9 mouse cellular contexts compared by ENCODE assay signal in the genomic region with DNA sequence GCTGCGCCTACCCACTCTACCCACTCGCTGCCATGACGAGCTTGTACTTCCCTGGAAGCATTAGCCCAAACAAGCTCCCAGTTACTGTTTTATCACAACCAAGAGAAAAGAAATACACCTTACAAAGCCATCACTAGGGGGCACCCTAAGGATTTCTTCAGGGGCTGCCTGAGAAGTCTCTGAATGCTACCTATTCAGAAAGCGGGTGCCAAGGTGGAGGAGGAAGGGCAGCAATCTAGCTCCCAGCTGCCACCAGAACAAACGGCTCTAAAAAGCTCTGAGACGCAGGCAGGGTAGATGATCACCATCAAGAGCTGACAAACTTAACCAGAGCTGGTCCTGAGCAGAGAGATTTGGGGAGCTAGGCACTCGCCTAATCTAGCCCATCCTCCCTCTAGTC. TPM values are rescaled to one million over a fixed set of nuclear protein-coding genes. Genes with fewer than 3 reads are reported as not detected.
DNase-seq lines count a peak whose midpoint lies in the region; ATAC-seq and TF ChIP-seq lines count a peak whose summit lies in the region.
"Had no signal": no experiment of that assay in that cellular context is flagged by ENCODE, and none has a peak within 500 bp of the region (broad histone marks: within the 10 kb centered on the region; RNA-seq: fewer than 3 reads in every experiment).

No protein-coding gene starts in this region.

- no peaks in the 10 kb centered on the region for H3K4me1 ChIP-seq in lung, embryonic 14.5 days (ENCODE audit: insufficient read depth)
- H3K4me1 ChIP-seq in lung, adult 2 months (ENCODE audit: control insufficient read depth, insufficient read depth, low read length), result 0 out of 2 replicates have a peak, but pooled peaks cover 2% of the 10 kb centered on the region
- H3K4me1 ChIP-seq in limb, embryonic 14.5 days (ENCODE audit: control insufficient read depth, insufficient read depth, low read length), result no peaks in the 10 kb centered on the region
- no peaks in the 10 kb centered on the region for H3K4me1 ChIP-seq in midbrain, embryonic 16.5 days (ENCODE audit: control insufficient read depth, insufficient read depth, low read length)

- no peak for ATAC-seq in lung, embryonic 14.5 days (ENCODE audit: insufficient read depth)
- ATAC-seq in common myeloid progenitor, adult 5-6 weeks (replicated peaks; ENCODE audit: low read depth, poor library complexity, severe bottlenecking), result peak; percentile 72
- ATAC-seq in inflammation-experienced regulatory T-cells, adult 6 months, result peak; percentile 54
- no peak for ATAC-seq in limb, embryonic 14.5 days (ENCODE audit: low FRiP score, low read depth)
- ATAC-seq in midbrain, embryonic 16.5 days, result no peak

- peak; percentile 64 for DNase-seq in lung, embryonic 14.5 days
- DNase-seq in lung, adult 2 months, result no peak
- peak; percentile 65 for DNase-seq in T-cell, adult 2 months (ENCODE audit: low spot score)
- peak; percentile 63 for DNase-seq in limb, embryonic 14.5 days (ENCODE audit: low spot score)
- DNase-seq in right cerebral cortex, postnatal 14 days, result peak; percentile 39

- H3K36me3 ChIP-seq in lung, embryonic 14.5 days (ENCODE audit: insufficient read depth), result peaks cover 75% of the 10 kb centered on the region
- peaks cover 87% of the 10 kb centered on the region for H3K36me3 ChIP-seq in limb, embryonic 14.5 days (ENCODE audit: control insufficient read depth, insufficient read depth, low read length)
- H3K36me3 ChIP-seq in midbrain, embryonic 16.5 days (ENCODE audit: control insufficient read depth, insufficient read depth, low read length), result peaks cover 13% of the 10 kb centered on the region

- H3K4me3 ChIP-seq in lung, embryonic 14.5 days (ENCODE audit: low read depth, low read length), result no peak overlapping the region
- no peak overlapping the region for H3K4me3 ChIP-seq in lung, adult 2 months (replicated peaks; ENCODE audit: extremely low read depth, low read depth, low read length)
- H3K4me3 ChIP-seq in limb, embryonic 14.5 days (replicated peaks; ENCODE audit: low read length), result no peak overlapping the region
- H3K4me3 ChIP-seq in midbrain, embryonic 16.5 days (ENCODE audit: low read depth, low read length), result no peak overlapping the region
- H3K4me3 ChIP-seq: myocyte had no signal

- H3K27me3 ChIP-seq in lung, embryonic 14.5 days (ENCODE audit: insufficient read depth, low read length), result no peaks in the 10 kb centered on the region
- no peaks in the 10 kb centered on the region for H3K27me3 ChIP-seq in limb, embryonic 14.5 days (ENCODE audit: control insufficient read depth, insufficient read depth, low read length)
- H3K27me3 ChIP-seq in midbrain, embryonic 16.5 days (ENCODE audit: control insufficient read depth, insufficient read depth, low read depth, low read length), result no peaks in the 10 kb centered on the region

- H3K9me3 ChIP-seq in lung, embryonic 14.5 days (ENCODE audit: low read depth, low read length), result no peaks in the 10 kb centered on the region
- H3K9me3 ChIP-seq in limb, embryonic 14.5 days (ENCODE audit: control insufficient read depth, low read length), result no peaks in the 10 kb centered on the region
- no peaks in the 10 kb centered on the region for H3K9me3 ChIP-seq in midbrain, embryonic 16.5 days (replicated peaks; ENCODE audit: control insufficient read depth, low read length, poor library complexity, severe bottlenecking)

- TF ChIP-seq CTCF in lung, embryonic 14.5 days (IDR thresholded peaks at IDR 0.05; ENCODE audit: low read depth), result peak; percentile 39
- no peak for TF ChIP-seq CTCF in lung, adult 2 months (IDR thresholded peaks at IDR 0.05; ENCODE audit: insufficient read depth, low read length)

- no peak for TF ChIP-seq POLR2A in lung, adult 2 months (IDR thresholded peaks at IDR 0.05; ENCODE audit: borderline replicate concordance, extremely low read depth, low read depth, low read length)
- TF ChIP-seq POLR2A in limb, embryonic 14.5 days (IDR thresholded peaks at IDR 0.05; ENCODE audit: borderline replicate concordance, extremely low read depth, insufficient read depth, insufficient read length), result no peak

- H3K27ac ChIP-seq in lung, embryonic 14.5 days (ENCODE audit: low read depth), result no peak overlapping the region
- no peak overlapping the region for H3K27ac ChIP-seq in limb, embryonic 14.5 days (replicated peaks; ENCODE audit: low read depth, low read length)
- no peak overlapping the region for H3K27ac ChIP-seq in midbrain, embryonic 16.5 days (ENCODE audit: low read length)

- no peak overlapping the region for H3K4me2 ChIP-seq in lung, embryonic 14.5 days
- no peak overlapping the region for H3K4me2 ChIP-seq in limb, embryonic 14.5 days (replicated peaks; ENCODE audit: low read depth, low read length, severe bottlenecking)
- H3K4me2 ChIP-seq in midbrain, embryonic 16.5 days (ENCODE audit: low read length), result no peak overlapping the region

- H3K9ac ChIP-seq in lung, embryonic 14.5 days, result no peak overlapping the region
- H3K9ac ChIP-seq in limb, embryonic 14.5 days (ENCODE audit: low read depth, low read length, severe bottlenecking), result no peak overlapping the region
- H3K9ac ChIP-seq in midbrain, embryonic 16.5 days (ENCODE audit: low read depth, low read length), result no peak overlapping the region

- WGBS in lung, embryonic 14.5 days, result 56% methylated on average over 7 of the region's 7 CpGs
- 56% methylated on average over 7 of the region's 7 CpGs for WGBS in lung, adult 2 months
- WGBS in limb, embryonic 14.5 days, result 55% methylated on average over 7 of the region's 7 CpGs
- 53% methylated on average over 7 of the region's 7 CpGs for WGBS in midbrain, embryonic 16.5 days

RNA-seq across cellular contexts. Expression of gene Stau1, which starts 39.3 kb away (rescaled TPM):
- 82.3 and 84.8 TPM in 2 replicates for polyA plus RNA-seq in lung, embryonic 14.5 days (2014; fragmentation: Nextera tagmentation; extraction: Ambion mirVana)
- 22.8 and 28.3 TPM in 2 replicates for polyA plus RNA-seq in lung, adult 2 months (2012; rRNA removed)
- total RNA-seq in common myeloid progenitor, adult 5-6 weeks (2017), result 31.3 and 56.3 TPM in 2 replicates
- 10 to 100 TPM; 32.9 to 54.0 (median 51.8) TPM for polyA plus RNA-seq in inflammation-experienced regulatory T-cells, adult 6 months (2017; shearing (Covaris generic))
- polyA plus RNA-seq in limb, embryonic 14.5 days (2012; rRNA removed), result 64.0 and 71.4 TPM in 2 replicates
- 88.8 and 96.5 TPM in 2 replicates for polyA plus RNA-seq in limb, embryonic 14.5 days (2014; fragmentation: Nextera tagmentation; extraction: Ambion mirVana)
- 116 and 122 TPM in 2 replicates for polyA plus RNA-seq in midbrain, embryonic 16.5 days (2015; fragmentation: Nextera tagmentation; extraction: Ambion mirVana)

RNA-seq across cellular contexts. Expression of gene Cse1l, which starts 51.0 kb away (rescaled TPM):
- polyA plus RNA-seq in lung, embryonic 14.5 days (2014; fragmentation: Nextera tagmentation; extraction: Ambion mirVana), result 177 TPM in 2 replicates
- polyA plus RNA-seq in lung, adult 2 months (2012; rRNA removed), result 7.5 and 12.2 TPM in 2 replicates
- total RNA-seq in common myeloid progenitor, adult 5-6 weeks (2017), result 141 and 172 TPM in 2 replicates
- polyA plus RNA-seq in inflammation-experienced regulatory T-cells, adult 6 months (2017; shearing (Covaris generic)), result 10 to 100 TPM; 58.2 to 87.3 (median 67.6) TPM
- polyA plus RNA-seq in limb, embryonic 14.5 days (2012; rRNA removed), result 66.4 and 69.8 TPM in 2 replicates
- polyA plus RNA-seq in limb, embryonic 14.5 days (2014; fragmentation: Nextera tagmentation; extraction: Ambion mirVana), result 108 and 114 TPM in 2 replicates
- 100 and 102 TPM in 2 replicates for polyA plus RNA-seq in midbrain, embryonic 16.5 days (2015; fragmentation: Nextera tagmentation; extraction: Ambion mirVana)

RNA-seq across cellular contexts. Expression of gene Ddx27, which starts 58.2 kb away (rescaled TPM):
- polyA plus RNA-seq in lung, embryonic 14.5 days (2014; fragmentation: Nextera tagmentation; extraction: Ambion mirVana), result 46.3 and 52.6 TPM in 2 replicates
- polyA plus RNA-seq in lung, adult 2 months (2012; rRNA removed), result 17.3 and 18.6 TPM in 2 replicates
- 117 and 123 TPM in 2 replicates for total RNA-seq in common myeloid progenitor, adult 5-6 weeks (2017)
- polyA plus RNA-seq in inflammation-experienced regulatory T-cells, adult 6 months (2017; shearing (Covaris generic)), result 10 to 100 TPM; 33.6 to 38.9 (median 35.1) TPM
- polyA plus RNA-seq in limb, embryonic 14.5 days (2012; rRNA removed), result 45.2 and 50.2 TPM in 2 replicates
- polyA plus RNA-seq in limb, embryonic 14.5 days (2014; fragmentation: Nextera tagmentation; extraction: Ambion mirVana), result 36.5 and 39.2 TPM in 2 replicates
- 37.6 and 37.8 TPM in 2 replicates for polyA plus RNA-seq in midbrain, embryonic 16.5 days (2015; fragmentation: Nextera tagmentation; extraction: Ambion mirVana)

Comparison
In these comparisons a context has a peak if more than half of its experiments do, and no peak if none do; other contexts are left out.
1. ATAC-seq: peak in common myeloid progenitor, adult 5-6 weeks (single experiment) and inflammation-experienced regulatory T-cells, adult 6 months (single experiment); none in lung, embryonic 14.5 days (single experiment), limb, embryonic 14.5 days (single experiment) and midbrain, embryonic 16.5 days (single experiment).